Mouse (Mus musculus) monocyte, adult 5-6 weeks (primary cell): ENCODE results near the gene Igf1r. TPM values are rescaled to one million over a fixed set of nuclear protein-coding genes. Genes with fewer than 3 reads are reported as not detected.

Experiments used
- ATAC-seq: fragments of 153-309, 156-312 bp; replicated peaks from 2 replicates; pipeline ENCODE4 v1.8.0; 2017; ENCODE audit warnings: mild to moderate bottlenecking; ENCODE audit not compliant: low TSS enrichment, insufficient number of reproducible peaks, severe bottlenecking, poor library complexity, low FRiP score
- total RNA-seq: library from RNA; stranded (forward); fragments of 200-1000, 200-491, 200-594 nt; gene quantifications from 3 replicates; pipeline ENCODE4 v1.2.3, GENCODE M21; 2017

The Igf1r gene
- total RNA-seq, result 7.3 to 13.2 TPM (median 9.1 TPM) in 3 replicates

DNA sequence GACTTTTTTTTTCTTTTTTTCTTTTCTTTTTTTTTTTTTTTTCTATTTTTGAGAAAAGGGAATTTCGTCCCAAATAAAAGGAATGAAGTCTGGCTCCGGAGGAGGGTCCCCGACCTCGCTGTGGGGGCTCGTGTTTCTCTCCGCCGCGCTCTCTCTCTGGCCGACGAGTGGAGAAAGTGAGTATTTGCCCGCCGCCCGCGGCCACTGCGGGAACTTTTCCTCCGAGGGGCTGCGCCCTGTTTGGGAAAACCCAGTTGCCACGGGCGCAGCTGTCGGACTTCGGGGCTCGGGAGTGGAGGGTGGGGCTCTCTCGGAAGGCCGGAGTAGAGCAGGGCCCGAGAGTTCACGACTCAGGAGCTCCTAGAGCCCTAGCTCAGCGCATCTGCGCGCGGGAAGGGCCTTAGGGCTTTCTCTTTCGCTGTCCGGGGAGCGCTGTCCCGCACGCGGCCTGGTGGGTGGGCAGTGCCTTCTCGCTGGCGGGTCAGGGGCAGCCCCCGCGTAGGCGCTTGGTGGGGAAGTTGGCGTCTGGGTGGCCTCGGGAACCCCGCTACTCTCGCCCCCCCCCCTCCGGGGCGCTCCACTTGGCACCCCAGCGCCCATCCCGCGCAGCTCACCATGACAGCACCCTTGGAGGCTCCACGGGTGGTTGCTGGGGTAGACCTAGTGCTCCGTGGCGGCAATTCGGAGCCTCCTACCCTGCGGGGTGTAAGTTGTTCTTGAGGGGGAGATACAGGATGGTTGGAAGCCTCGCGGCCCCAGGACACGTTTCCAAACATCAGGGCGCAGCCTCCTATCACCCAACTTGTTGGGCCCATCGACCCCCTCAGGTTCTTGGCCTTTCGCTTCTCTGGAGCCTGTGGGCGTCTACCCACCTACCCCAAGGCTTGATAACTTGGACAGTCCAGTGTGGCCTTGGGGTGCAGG lies at the start of gene Igf1r:
Gene Igf1r, plus strand, starts transcription at position 51 of the 924 bp plus-strand sequence.
- ATAC-seq, result no peak

DNA sequence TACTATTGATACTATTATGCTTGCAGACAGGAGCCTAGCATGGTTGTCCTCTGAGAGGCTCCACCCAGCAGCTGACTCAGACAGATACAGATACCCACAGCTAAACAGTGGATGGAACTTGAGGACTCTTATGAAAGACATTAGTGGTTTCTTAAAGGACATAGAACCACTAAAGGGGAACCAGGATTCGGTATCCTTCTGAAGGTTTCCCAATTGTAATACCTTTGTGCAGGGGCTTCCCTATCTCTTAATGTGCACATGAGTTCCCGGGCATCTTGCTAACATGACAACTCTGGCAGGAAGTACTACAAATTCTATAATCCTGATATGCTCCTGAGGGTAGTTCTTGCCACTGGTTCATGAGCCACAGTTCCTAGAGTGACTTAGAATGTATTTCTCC lies 46.3 kb upstream of the Igf1r start:
- no peak for ATAC-seq

DNA sequence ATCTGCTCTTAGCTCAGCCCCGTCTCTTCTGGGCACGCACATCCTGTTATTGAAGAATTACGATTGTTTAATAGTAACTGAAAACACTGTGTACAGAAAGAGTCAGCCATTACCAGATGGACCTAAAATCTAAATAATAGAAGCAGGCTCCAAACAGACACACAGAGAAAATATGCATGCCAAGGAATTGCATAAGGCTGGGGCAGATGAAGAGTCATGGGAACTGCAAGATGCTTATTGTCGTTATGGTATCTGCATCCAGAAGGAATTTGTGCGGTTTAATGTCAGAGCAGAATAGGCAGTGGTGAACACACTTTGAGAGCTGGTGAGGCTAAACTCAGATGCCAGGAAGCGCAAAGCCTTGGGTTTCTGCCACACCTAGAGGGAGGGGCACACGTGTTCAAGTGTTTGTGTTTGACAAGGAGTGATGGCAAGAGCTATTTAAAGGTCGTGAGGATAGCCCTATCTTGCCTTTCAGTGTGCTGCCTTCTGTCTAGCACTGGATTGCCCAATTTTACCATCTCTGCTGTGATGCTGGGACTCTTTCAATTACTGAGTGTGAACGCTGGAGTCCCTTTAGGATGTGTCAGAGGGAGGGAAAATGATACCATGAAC lies 44.7 kb upstream of the Igf1r start:
- ATAC-seq, result no peak

DNA sequence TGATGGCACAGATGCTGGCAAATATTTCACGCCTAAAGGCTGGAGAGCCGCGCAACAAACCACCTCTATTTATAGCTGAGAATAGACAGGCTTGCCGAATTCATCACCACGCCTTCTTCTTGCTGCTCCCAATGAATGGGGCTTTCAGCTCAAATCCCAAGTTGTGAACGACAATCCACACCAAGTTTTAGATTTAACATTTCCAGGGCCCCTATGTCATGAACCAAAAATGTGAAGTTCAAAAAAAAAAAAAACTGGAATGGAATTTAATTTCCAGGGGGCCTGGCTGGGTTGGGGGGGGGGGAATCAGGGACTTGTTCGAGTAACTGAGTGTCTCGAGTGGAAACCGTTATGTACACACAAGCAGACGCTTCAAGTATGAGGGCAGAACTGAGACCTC lies 42.1 kb upstream of the Igf1r start:
- no peak for ATAC-seq

DNA sequence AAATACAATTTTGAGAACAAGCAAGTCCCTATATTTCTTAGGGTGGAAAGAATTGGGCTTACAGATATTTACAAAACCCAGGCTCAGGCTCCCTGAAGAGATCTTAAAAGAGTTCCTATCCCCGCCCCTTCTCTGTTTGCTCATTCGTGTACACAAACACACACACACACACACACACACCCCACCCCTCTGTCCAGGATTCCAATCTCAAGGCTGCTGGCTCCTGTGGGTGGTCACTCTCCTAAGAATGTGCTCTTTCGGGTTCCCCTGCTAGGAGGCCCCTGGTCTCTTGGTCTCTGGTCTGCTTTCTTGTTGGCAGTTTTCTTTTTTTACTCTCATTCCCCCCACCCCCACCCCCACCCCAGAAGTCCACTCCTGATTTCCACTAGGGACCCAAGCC lies 41.7 kb upstream of the Igf1r start:
- no peak for ATAC-seq

DNA sequence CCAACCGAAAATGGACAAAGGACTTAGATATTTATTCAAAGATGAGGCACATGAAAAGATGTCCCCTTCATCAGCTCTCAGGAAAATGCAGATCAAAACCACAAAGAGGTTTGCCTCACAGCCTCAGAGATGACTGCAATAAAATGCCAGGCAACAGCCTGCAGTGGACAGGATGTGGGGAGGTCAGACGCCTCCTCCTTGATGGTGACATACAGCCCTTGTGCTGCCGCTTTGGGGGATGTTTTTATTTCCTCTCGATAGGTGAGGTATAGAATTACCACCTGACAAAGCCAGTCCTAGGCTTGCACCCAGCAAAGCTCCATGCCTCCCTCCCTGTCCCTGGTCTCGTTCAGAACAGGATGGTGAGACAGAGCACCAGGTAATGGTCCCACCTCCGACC lies 40.8 kb upstream of the Igf1r start:
- ATAC-seq, result no peak; the same call in 1 of the 2 replicates

DNA sequence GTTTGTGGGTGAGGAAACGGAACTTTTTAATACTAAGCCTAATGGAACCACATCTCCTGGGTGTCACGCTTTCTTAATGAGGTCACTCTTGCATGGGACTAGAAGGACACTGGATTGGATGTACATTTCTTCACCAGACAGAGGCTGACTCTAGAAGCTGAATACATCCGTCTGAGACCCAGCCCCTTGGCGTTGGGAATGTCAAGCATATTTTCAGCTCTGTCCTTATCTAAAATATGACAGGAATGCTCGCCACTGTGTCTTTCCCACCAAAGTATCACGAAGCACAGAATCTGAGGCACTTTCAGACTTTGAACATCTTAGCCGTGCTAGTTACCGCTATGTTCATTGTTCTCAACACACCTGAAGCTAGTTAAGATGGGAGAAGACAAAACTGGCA lies 35.7 kb upstream of the Igf1r start:
- no peak for ATAC-seq

DNA sequence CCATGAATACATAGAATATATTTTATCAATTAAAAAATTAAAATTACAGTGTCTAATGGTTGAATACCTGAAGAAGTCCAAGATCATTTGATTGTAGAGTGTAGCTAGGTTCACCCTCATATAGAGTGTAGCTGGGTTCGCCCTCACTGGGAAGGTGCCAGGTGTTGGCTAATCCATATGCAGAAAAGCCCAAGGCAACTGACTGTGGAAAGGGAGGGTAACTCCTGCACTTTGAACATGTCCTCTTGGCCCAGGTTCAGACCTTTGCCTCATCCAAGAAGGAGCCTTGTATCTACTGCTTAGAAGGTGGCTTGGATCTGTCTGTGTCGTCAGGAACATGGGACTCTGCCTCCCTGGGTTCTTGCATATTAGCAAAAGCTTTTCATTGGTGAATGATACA lies 34.9 kb upstream of the Igf1r start:
- ATAC-seq, result no peak

DNA sequence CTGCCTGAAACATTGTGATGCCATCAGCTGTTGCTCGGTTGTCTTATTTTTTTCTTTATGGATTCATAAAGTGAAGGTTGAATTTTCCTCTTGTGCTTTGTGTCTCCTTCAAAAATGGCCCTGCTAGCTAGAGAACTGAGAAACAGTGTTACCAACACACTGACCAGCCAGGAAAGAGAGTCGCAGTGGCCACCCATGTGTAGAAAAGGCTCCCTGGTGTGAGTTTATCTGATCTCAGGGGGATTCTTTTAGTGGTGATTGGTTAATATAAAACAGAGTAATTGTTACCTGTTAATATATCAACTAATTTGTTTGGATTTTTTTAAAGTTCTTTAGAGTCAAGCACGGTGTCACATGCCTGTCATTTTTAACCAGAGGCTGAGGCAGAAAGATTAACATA lies 33.2 kb upstream of the Igf1r start:
- ATAC-seq, result no peak

DNA sequence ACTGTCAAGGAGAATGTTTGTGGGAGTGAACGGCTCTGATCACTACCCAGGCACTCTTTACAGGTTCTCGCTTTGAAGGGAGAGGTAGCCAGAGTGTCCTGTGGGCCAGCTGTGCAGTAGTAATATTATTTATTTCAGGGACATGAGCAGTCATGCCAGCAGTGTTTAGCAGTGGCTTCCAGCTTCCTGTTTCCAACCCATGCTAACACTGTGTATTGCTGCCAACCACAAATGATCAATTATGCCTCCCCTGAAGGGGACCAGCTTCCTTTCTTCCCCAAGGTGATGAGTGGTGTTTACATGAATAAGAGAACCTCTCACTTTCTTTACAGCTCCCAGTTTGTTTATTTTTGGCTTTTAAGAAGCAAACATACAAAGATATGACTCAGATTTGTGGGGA lies 28.4 kb upstream of the Igf1r start:
- no peak for ATAC-seq

DNA sequence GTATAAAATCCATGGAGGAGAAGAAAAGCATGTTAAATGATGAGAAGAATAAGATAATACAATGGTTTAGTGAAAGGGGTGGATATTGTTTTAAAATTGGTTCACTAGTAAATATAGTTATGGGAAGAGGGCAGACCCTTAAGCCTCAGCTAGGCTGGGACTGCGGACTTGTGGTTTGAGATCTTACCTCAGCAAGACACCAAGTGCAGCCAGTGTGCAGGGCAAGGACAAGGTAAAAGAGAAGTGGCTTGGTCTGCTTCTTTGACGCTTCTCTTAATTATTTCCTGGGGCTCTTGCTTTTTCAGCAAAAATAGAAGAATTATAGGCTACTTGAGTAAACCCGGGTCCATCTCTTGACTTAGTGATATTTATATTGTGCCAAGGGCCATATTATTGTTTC lies 22.5 kb upstream of the Igf1r start:
- no peak for ATAC-seq

DNA sequence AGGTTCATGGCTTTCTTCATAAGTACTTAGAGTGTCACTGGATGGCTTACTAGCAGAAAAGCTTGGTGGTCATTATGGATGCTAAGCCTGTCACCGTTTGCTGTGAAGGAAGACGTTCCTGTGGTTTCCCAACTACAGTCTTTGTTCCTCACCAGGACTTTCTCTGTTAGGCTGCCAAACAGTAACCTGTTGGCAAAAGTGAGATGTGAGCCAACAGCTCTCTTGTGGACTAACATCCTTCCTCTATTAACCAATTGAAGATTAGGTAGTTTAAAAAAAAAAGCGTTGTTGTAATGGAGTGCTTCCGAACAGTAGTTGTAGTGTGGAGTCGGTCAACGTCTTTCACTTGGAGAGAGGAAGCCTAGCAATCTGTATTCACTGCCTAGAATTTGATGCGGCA lies 15.8 kb upstream of the Igf1r start:
- ATAC-seq, result no peak

DNA sequence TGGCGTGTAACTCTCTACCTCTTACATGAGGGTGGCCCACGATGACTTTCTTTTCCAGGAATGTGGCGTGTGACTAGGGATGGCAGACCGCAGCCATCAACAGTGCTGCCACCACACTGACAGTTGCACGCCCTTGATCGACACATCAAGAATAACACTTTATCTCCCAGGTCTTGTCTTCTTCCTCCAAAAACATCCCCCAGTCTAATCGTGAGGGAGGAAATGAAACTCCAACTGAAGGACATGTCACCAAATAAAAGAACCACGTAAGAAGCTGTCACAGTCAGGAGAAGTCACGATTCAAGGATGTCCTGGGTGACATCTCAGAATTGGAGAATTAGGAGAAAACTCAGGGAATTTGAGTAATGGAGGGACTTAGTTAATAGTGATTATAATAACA lies 8.8 kb upstream of the Igf1r start:
- ATAC-seq, result no peak

DNA sequence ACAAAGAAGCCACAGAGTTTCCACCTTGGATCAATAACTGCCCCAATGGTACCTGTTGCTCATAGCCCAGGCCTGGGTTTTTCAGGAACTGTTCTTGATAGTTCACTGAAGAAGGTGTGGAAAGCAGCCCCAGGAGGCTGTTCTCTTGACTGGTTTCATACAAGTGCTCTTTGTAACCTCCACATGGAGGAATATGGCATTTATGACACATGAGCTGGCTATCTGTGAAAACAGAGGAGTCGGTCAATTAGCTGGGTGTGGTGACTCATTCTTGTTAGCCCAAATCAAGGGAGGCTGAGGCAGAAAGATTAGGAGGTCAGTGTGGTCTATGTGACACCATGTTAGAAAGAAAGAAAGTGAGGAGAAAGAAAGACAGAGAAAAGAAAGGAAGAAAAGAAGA lies 5.7 kb upstream of the Igf1r start:
- ATAC-seq, result no peak

DNA sequence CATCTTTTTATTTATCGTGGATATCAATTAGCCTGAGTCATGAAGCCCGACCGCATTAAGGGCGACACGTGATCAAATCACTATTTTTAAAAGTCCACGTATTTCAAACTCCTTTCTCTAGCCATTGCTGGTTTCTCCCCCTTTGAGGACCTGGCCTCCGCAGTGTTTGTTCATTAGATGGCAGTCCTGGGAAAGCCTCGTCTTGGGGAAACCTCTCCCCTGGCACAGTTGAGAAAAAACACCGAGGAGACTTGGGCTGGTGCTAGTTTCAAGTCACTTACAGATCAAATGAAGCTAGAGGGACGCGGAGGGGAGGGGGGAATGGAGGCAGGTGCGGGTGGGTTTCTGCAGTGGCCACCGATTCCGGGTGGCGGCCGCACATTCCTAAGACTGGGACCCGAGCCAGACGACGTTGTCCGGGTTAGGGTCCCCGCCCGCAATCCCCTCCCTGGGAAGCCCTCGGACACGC lies 2.2 kb upstream of the Igf1r start:
- no peak for ATAC-seq

DNA sequence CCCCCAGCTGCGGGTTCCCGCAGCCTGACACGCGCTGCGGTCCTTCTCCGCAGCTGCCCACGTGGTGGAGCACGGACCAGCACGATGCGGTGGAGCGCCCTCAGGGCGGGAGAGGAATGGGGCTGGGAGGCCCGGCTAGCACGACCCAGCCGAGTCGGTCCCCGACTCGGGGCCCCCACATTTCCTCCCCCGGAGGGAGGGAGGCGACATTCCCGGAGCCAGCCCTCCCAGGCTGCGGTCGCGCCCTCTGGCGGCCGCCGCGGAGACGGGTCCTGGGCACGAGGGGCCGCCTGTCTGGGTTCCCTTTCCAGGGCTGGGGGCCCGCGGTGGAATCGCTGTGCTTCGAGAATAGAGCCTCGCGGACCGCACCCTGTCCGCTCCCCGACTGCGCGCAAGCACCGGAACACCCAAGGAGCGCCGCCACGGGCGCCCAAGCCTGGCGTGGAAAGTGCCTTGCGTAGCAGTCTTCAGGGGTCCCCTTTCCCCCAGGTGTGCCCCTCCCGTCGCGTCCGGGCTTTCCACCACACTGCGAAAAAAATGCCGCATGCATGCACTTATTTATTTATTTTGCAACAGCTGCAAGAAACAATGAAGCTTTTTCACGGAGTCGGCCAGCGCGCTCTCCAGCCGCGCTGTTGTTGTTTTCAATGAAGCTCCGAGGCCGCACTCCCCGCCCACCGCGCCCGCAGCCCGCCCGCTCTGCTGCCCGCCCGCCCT lies 1.7 kb upstream of the Igf1r start:
- ATAC-seq, result peak; percentile 21

DNA sequence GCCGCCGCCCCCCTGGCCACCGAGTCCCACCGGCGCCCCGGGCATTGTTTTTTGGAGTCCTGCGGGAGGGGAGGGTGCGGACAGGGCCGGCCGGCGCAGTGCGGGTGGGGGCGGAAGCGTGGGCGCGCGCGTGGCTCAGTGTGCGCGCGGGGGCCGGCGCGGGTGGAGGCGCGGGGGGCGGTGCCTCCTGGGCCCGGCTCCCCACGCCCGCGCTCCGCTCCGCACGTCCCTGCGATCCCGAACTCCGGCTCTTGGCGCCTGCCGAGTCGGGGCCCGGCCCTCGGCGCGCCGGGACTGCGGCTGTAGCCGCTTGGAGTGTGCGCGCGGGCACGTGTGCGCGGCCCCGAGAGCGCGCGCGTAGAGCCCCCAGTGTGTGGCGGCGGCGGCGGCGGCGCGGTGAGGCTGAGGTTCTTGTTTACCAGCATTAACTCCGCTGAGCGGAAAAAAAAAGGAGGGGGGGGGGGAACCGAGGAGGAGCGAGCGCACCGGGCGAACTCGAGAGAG lies 1.0 kb upstream of the Igf1r start:
- ATAC-seq, result peak; percentile 52

DNA sequence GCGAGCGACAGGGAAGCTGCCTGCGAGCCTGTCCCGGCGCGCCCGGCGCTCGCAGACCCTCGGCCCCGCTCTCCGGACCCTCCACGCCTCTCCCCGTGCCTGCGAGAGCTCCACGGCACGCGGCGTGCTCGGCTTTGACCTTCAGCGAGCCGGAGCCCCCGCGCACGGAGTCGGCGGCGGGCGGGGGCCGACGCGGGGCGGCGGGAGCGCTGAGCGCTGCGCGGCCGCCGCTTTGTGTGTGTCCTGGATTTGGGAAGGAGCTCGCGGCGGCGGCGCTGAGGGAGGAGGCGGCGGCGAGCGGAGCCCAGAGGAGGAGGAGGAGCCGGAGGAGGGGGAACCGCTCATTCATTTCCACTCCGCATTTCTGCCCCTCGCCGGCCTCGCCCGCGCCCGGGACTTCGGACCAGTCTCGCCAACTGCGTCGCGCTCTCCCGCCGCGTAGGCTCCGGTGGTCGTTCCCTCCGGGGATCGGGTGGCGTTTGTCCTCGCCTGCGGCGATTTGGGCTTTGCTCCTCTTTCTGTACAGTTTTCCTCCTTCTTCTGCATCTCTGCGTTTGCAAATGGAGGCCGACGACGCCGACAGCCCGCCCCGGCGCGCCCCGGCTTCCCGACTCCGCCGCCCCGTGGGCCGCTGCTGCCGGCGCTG lies 468 bp upstream of the Igf1r start:
- ATAC-seq, result no peak

DNA sequence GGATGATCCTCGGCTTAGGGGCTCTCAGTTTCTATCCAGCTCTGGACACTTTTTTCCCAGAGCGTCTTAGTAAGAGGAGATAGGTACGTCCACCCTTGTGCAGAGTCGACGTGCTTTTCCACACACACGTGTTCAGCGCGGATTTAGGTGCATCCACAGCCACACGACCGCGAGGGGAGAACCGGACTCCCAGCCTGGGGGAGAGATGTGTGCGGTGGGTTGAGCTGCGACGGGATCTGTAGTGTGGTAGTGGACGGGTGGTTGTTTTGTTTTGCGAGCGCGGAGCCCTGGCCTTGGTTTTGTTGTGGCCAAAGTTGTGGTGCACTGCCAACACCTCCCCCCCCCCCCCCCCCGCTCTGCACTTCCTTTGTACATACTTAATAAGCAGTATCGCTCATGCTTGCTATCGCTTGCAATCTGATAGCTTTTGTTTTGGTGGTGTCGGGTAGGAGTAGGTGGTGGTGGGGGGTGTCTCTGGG lies 1.2 kb downstream of the Igf1r start:
- no peak for ATAC-seq
